In the genomic region with DNA sequence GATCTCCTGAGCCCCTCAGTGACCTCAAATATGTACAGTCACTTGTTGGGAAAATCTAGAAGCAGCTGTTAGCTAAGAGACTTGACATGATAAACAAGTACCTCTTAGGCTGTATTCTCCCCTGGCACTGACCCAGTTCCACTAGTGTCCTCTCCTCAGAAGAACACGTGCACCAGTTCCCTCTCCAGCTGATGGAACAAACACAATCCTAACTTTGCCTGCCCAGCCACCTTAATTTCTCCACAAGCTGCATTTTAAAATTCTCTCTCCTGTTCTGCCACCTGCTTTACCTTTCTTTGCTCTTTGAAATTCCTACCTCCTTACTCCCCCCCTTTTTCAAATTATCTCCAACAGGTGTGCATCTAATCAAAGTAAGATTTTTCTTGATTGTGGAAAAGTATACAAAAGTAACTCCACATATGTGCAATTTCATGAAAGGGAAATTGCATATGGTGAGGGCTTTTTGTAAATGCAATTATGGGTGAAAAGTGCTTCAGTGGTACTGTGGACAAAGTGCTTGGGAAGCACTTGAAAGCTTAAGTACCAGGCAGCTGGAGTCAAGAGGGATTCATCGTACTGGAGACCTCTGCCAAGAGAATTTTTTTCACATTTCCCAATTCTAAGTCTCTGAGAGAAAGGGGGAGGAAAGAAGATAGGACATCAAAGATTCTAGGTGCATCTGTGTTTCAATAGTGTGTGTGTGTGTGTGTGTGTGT, we compare ENCODE assay signal across 23 mouse cellular contexts.
DNase-seq lines count a peak whose midpoint lies in the region; ATAC-seq and TF ChIP-seq lines count a peak whose summit lies in the region.
"Had no signal": no experiment of that assay in that cellular context is flagged by ENCODE, and none has a peak within 500 bp of the region (broad histone marks: within the 10 kb centered on the region; RNA-seq: fewer than 3 reads in every experiment).

No protein-coding gene starts in this region.

- no peaks in the 10 kb centered on the region for H3K36me3 ChIP-seq in embryonic facial prominence, embryonic 14.5 days (ENCODE audit: control insufficient read depth, insufficient read depth, low read length)
- H3K36me3 ChIP-seq in embryonic facial prominence, embryonic 10.5 days (replicated peaks), result no peaks in the 10 kb centered on the region
- H3K36me3 ChIP-seq in lung, embryonic 14.5 days (ENCODE audit: insufficient read depth), result no peaks in the 10 kb centered on the region
- no peaks in the 10 kb centered on the region for H3K36me3 ChIP-seq in forebrain, embryonic 10.5 days (replicated peaks)
- H3K36me3 ChIP-seq: embryonic facial prominence, embryonic 13.5 days; G1E; heart, embryonic 13.5 days; hindbrain, embryonic 12.5 days had no signal

- DNase-seq in embryonic facial prominence, embryonic 14.5 days (ENCODE audit: low spot score), result peak; percentile 18
- DNase-seq in embryonic facial prominence, embryonic 10.5 days (ENCODE audit: low spot score), result no peak
- DNase-seq in lung, embryonic 14.5 days, result peak; percentile 46
- no peak for DNase-seq in lung, postnatal 4 days
- DNase-seq in lung, postnatal 10 days, result peak; percentile 6
- no peak for DNase-seq in forebrain, embryonic 10.5 days (ENCODE audit: extremely low spot score, low spot score)
- no peak for DNase-seq in adrenal gland, postnatal 36 days
- DNase-seq: adrenal gland, postnatal 10 days; B cell, adult 2 months; cerebellum, adult 11 months; cerebellum, adult 9-10 months; cerebellum, postnatal 25 days; gastrocnemius, adult 2 months; gastrocnemius, postnatal 25 days; heart, postnatal 10 days; heart, postnatal 4 days had no signal

- ATAC-seq in embryonic facial prominence, embryonic 14.5 days (ENCODE audit: low read depth), result no peak
- ATAC-seq in lung, embryonic 14.5 days (ENCODE audit: insufficient read depth), result peak; percentile 77; the same call in 1 of the 2 replicates
- ATAC-seq: CD4-positive, CD25-positive, alpha-beta regulatory T cell, adult 4 months; forebrain, embryonic 14.5 days; hindbrain, embryonic 16.5 days had no signal

- no peaks in the 10 kb centered on the region for H3K9me3 ChIP-seq in embryonic facial prominence, embryonic 14.5 days (ENCODE audit: control insufficient read depth, low read length)
- no peaks in the 10 kb centered on the region for H3K9me3 ChIP-seq in embryonic facial prominence, embryonic 10.5 days
- no peaks in the 10 kb centered on the region for H3K9me3 ChIP-seq in lung, embryonic 14.5 days (ENCODE audit: low read depth, low read length)
- no peaks in the 10 kb centered on the region for H3K9me3 ChIP-seq in forebrain, embryonic 10.5 days
- H3K9me3 ChIP-seq: embryonic facial prominence, embryonic 13.5 days; G1E; heart, embryonic 13.5 days; hindbrain, embryonic 12.5 days had no signal

- TF ChIP-seq CTCF in lung, embryonic 14.5 days (IDR thresholded peaks at IDR 0.05; ENCODE audit: low read depth), result no peak

- H3K4me1 ChIP-seq in embryonic facial prominence, embryonic 14.5 days (ENCODE audit: control insufficient read depth, insufficient read depth, low read length), result no peaks in the 10 kb centered on the region
- H3K4me1 ChIP-seq in embryonic facial prominence, embryonic 10.5 days, result no peaks in the 10 kb centered on the region
- no peaks in the 10 kb centered on the region for H3K4me1 ChIP-seq in lung, embryonic 14.5 days (ENCODE audit: insufficient read depth)
- no peaks in the 10 kb centered on the region for H3K4me1 ChIP-seq in forebrain, embryonic 10.5 days
- H3K4me1 ChIP-seq: embryonic facial prominence, embryonic 13.5 days; hindbrain, embryonic 12.5 days had no signal

- H3K4me3 ChIP-seq in embryonic facial prominence, embryonic 14.5 days (ENCODE audit: low read depth, low read length), result no peak overlapping the region
- no peak overlapping the region for H3K4me3 ChIP-seq in embryonic facial prominence, embryonic 10.5 days
- no peak overlapping the region for H3K4me3 ChIP-seq in lung, embryonic 14.5 days (ENCODE audit: low read depth, low read length)
- H3K4me3 ChIP-seq in forebrain, embryonic 10.5 days, result no peak overlapping the region
- H3K4me3 ChIP-seq: embryonic facial prominence, embryonic 13.5 days; gastrocnemius, adult 2 months; heart, embryonic 13.5 days; hindbrain, embryonic 12.5 days had no signal

- 58% methylated on average over 2 of the region's 2 CpGs for WGBS in embryonic facial prominence, embryonic 14.5 days
- 79% methylated on average over 2 of the region's 2 CpGs for WGBS in embryonic facial prominence, embryonic 10.5 days
- 41% methylated on average over 2 of the region's 2 CpGs for WGBS in lung, embryonic 14.5 days
- WGBS in forebrain, embryonic 10.5 days, result 86% methylated on average over 2 of the region's 2 CpGs

- H3K27ac ChIP-seq in embryonic facial prominence, embryonic 14.5 days (replicated peaks; ENCODE audit: low read depth, low read length), result no peak overlapping the region
- no peak overlapping the region for H3K27ac ChIP-seq in embryonic facial prominence, embryonic 10.5 days (replicated peaks)
- H3K27ac ChIP-seq in lung, embryonic 14.5 days (ENCODE audit: low read depth), result no peak overlapping the region
- H3K27ac ChIP-seq in forebrain, embryonic 10.5 days, result no peak overlapping the region
- H3K27ac ChIP-seq: embryonic facial prominence, embryonic 13.5 days; gastrocnemius, adult 2 months; heart, embryonic 13.5 days; hindbrain, embryonic 12.5 days had no signal

- H3K27me3 ChIP-seq in embryonic facial prominence, embryonic 14.5 days (replicated peaks; ENCODE audit: control insufficient read depth, insufficient read depth, low read length), result no peaks in the 10 kb centered on the region
- no peaks in the 10 kb centered on the region for H3K27me3 ChIP-seq in embryonic facial prominence, embryonic 10.5 days (replicated peaks; ENCODE audit: low read depth, poor library complexity, severe bottlenecking)
- H3K27me3 ChIP-seq in lung, embryonic 14.5 days (ENCODE audit: insufficient read depth, low read length), result no peaks in the 10 kb centered on the region
- no peaks in the 10 kb centered on the region for H3K27me3 ChIP-seq in forebrain, embryonic 10.5 days (ENCODE audit: poor library complexity, severe bottlenecking)
- H3K27me3 ChIP-seq: embryonic facial prominence, embryonic 13.5 days; heart, embryonic 13.5 days; hindbrain, embryonic 12.5 days had no signal

- no peak overlapping the region for H3K9ac ChIP-seq in embryonic facial prominence, embryonic 14.5 days (ENCODE audit: low read depth, low read length)
- H3K9ac ChIP-seq in lung, embryonic 14.5 days, result no peak overlapping the region
- H3K9ac ChIP-seq: embryonic facial prominence, embryonic 13.5 days; heart, embryonic 13.5 days; hindbrain, embryonic 12.5 days had no signal

- H3K4me2 ChIP-seq in embryonic facial prominence, embryonic 14.5 days (ENCODE audit: low read depth, low read length), result no peak overlapping the region
- H3K4me2 ChIP-seq in lung, embryonic 14.5 days, result no peak overlapping the region
- H3K4me2 ChIP-seq: embryonic facial prominence, embryonic 13.5 days; heart, embryonic 13.5 days; hindbrain, embryonic 12.5 days had no signal

Comparison
In these comparisons a context has a peak if more than half of its experiments do, and no peak if none do; other contexts are left out.
1. DNase-seq: peak in embryonic facial prominence, embryonic 14.5 days (single experiment), lung, embryonic 14.5 days (single experiment) and lung, postnatal 10 days (single experiment); none in embryonic facial prominence, embryonic 10.5 days (single experiment), lung, postnatal 4 days (0 of 2), forebrain, embryonic 10.5 days (single experiment) and adrenal gland, postnatal 36 days (0 of 2).